Mouse (Mus musculus) ovary, postnatal 14 days (tissue): Measurements from ENCODE around the gene Nhlh1.

Experiments
- DNase-seq: peaks from one replicate; pipeline ENCODE4 v3.0.0; 2022; ENCODE audit warnings: low spot score

The Nhlh1 gene

GRCm38 (mm10) chr1:172053541-172054440, 3.6 kb downstream of the Nhlh1 start:
- no peak for DNase-seq

GRCm38 (mm10) chr1:172052766-172053279, 4.5 kb downstream of the Nhlh1 start:
- DNase-seq = no peak

DNA sequence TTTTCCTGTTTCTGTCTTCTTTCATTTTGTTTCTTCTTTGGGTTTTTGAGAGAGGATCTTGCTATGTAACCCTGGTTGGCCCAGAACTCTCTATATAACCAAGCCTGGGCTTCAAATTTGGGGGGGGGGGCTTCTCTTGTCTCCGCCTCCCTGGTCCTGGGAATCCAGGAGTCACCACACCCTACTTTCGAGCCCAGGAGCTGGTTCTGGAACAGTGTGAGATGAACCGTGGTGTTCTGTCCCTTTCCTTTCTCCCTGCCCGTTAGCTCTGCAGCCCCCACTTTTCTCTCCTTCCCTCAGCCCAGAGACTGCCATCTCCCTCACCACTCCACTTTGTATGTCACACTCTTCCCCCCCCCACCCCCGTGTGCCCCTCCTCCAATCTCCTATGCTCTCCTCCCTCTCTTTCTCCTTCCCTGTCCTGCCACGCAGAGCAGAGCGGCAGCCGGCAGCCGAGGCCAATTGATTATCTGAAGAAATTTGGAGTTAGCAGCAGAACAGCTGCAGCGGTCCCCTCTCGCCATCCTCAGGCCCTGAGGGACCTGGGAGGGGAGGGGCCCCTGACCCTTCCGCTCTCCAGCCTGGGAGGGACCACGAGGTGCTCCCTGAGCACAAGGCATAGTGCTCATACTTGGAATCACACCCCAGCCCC, 8.1 kb downstream of the Nhlh1 start:
- no peak for DNase-seq

GRCm38 (mm10) chr1:172048241-172048734, 9.1 kb downstream of the Nhlh1 start:
- DNase-seq = no peak

DNA sequence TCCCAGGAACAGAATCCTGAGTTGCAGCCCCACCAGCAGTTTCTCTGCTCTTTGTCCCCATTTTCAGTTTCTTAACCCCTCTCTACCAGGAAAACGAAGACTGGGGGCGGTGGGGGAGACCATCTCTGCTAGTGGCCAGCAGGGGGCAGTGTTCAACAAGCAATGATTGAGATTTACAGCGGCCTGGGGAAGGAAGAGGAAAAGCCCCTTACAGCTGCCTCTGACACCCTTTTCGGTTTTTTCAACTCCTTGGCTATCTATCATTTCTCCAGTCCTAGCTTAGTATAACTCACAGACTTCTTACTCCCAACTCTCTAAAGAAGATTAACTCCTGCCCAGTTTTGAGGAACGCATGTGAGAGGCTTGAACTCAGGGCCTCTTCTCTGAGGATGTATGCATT, 10.4 kb downstream of the Nhlh1 start:
- DNase-seq = peak; percentile 60

DNA sequence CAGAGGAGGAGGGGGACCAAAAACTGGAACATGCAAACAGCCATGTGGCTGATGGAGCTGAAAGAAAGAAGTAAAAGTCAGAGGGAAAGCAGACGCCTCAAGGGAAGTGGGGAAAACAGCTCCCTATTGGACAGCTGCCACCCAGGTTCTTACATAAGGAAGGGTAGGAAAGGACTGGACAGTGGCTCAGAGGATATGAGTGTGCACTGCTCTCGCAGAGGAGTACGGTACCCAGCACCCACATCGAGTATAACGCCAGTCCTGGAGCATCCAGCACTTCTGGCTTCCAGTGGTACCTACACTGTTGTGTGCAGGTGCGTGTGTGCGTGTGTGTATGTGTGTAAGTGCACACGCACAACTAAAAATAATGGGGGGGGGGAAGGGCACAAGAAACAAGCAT, 11.0 kb downstream of the Nhlh1 start:
- no peak for DNase-seq

- DNase-seq = no peak
These were observed 27.5 kb downstream of the Nhlh1 start for GRCm38 (mm10) chr1:172029914-172030313.

DNA sequence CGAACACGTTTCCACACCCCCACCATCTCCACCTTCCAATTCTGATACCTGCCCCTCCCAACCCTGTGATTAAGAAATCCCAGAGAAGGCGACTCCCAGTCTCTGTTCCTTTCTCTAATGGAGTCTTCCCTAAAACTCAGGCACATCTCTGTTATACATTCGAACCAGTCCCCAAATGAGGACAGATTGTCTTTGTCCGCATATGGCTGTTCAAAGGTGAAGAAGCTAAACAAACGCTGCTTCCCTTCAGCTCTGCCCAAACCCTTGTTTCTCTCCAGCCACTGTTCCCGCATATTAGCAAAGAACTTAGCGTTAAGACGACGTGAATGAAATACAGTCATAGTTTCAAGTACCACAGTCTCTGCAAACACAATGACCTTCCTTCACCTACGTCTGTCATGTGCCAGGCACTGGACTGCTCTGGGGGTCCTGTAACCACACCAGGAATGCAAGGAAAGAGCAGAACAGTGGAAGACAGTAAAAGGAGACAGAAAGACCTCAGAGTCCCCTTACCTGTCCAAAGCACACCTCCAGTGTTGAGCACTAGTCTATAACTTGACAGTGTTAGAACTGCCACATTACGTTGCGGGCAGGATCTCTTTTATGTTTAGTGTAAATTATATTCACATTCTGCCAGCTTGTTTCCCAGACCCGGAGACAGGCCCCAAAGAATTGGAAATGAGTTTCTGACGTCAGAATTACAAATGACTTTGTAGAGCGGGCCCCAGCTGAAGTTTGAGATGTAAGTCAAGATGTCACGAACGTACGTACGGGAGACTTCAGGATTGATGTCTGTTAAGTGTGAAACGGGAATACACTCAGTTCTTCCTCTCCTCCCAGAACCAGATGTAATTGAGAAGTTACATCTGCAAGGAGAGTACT, 28.7 kb downstream of the Nhlh1 start, which contains the start of gene Vangl2:
Gene Vangl2 (minus strand): TSS at position 51 of the 882 bp plus-strand sequence.
- DNase-seq = no peak

- DNase-seq = no peak
These were observed 29.6 kb downstream of the Nhlh1 start for GRCm38 (mm10) chr1:172027809-172028102.

DNA sequence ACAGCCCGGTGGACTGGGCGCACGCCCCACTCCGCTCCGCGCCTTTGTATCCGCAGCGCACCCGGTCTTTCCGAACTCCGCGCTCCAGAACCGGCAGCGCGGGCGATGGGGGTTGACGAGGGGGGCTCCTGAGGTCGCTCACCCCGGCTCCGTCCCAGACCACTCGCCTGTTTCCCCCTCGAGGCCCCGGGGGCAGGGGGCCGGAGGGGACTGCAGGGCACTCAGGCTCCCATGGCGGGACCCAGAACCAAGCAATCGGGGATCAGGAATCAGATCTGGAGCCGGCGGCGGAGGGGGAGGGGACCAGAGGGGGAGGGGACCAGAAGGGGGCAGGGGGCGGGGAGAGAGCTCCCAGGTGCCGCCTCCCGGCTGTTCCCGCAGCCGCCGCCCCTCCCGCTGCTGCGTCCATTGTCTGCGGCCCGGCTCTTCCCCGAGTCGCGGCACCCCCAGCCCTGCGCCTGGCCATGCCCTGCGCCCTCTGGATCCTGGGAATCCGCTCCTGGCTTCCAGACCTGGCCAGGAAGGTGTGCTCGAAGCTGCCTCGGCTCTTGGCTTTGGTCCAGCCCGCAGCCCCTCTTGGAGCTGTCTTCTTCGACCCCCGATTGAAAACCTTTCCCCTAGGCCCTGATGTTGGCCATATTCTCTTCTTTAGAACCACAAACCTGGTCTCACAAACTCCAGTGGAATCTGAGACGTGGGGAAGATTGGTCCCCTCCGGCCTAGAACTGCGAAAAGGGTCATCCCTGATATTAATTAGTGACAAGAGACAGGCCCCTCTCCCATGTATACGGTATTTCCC, 30.2 kb downstream of the Nhlh1 start:
- DNase-seq = peak; percentile 92

GRCm38 (mm10) chr1:172026201-172026901, 31.0 kb downstream of the Nhlh1 start:
- DNase-seq = no peak

DNA sequence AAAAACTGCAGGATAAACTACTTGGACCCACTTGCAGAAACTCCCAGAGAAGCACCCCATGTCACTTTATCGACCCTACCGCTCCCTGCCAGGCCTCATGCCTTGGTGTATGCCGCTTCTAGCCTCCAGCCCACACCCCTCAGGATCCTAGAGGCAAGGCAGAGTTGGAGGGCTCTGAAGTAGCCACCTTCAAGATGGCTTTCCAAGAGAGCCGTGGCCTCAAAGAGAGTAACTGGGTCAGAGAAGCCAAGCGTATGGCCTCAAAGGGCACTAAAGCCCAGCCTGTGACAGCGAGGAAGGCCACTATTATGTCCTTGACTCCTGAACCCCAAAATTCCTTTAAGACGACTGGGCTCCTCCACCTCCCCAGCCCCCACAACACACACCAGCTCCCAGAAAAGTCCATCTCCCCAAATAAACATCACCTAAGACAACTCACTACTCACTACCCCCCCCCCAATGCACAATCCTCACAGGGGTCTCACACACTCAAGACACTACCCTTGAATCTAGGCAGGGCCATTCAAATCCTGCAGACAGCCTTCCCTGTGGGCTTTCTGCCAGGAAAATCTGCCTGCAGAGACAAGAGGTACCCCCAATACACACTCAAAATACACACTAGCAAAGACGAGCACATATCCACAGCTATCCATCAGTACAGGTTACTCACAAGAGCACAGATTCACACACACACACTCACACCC, 32.0 kb downstream of the Nhlh1 start:
- no peak for DNase-seq

DNA sequence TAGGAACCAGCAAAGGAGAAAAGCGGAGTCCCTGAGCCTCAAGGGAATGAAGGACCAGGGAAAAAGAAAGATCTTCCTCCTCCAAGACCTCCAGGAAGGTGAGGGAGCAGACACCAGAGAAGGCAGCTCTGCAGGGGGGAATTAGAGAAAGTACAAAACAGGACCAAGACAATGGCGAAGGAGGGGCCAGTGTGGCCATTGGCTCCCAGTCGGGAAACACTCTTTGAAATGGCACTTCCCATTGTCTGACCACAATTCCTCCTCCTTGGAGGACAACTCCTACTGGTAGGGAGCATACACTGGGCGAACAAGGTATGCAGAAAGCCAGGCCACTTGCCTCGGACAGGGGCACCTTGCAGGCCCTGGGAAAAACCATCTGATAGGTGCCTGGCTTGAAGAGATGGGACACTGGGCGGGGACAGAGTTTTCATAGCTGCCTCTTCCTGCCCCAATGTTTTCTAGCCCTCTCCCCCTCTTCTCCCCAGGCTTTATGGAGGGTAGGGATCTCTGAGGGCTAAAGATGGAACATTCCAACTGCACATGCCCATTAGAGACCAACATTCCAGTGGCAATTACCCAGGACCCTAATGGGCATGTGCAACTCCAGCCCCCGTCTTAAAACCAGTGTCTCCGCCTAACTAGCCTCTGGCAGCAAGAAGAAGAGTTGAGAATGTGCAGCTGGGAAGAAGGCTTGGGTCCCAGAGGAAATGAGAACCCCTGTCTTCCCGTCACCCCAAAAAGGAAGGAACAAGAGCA, 33.1 kb downstream of the Nhlh1 start:
- DNase-seq = no peak

DNA sequence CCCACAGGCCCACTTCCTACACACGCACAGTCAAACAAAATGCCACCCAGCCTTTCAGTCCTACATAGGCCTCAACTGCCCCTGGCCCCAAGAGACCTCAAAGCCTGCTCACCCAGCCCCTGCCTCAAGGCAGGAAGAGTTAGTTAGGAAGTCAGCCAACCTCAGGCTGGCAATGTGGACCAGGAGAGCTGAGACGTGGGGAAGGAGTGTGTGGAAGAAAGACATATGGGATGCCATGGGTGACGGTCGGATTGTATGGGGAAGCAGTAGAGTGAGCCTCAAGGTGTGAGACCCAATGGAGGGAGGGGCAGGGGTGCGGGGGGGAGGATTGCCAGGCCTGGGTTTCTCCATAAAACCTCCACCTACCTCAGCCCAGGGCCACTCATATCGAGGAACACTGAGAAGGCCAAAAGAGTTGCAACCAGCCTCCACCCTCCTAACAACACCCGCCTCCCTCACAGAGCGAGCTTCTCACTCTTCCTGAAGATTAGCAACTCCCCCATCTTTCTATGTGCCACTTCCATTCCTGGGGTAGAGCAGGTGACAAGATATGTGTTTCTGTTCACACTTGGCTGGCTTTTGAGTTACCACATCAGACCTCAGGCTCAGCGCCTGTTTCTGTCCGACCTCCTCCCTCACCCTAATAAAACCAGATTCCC, 37.4 kb downstream of the Nhlh1 start:
- no peak for DNase-seq

- no peak for DNase-seq
These were observed 38.0 kb downstream of the Nhlh1 start for GRCm38 (mm10) chr1:172019339-172019738.

DNA sequence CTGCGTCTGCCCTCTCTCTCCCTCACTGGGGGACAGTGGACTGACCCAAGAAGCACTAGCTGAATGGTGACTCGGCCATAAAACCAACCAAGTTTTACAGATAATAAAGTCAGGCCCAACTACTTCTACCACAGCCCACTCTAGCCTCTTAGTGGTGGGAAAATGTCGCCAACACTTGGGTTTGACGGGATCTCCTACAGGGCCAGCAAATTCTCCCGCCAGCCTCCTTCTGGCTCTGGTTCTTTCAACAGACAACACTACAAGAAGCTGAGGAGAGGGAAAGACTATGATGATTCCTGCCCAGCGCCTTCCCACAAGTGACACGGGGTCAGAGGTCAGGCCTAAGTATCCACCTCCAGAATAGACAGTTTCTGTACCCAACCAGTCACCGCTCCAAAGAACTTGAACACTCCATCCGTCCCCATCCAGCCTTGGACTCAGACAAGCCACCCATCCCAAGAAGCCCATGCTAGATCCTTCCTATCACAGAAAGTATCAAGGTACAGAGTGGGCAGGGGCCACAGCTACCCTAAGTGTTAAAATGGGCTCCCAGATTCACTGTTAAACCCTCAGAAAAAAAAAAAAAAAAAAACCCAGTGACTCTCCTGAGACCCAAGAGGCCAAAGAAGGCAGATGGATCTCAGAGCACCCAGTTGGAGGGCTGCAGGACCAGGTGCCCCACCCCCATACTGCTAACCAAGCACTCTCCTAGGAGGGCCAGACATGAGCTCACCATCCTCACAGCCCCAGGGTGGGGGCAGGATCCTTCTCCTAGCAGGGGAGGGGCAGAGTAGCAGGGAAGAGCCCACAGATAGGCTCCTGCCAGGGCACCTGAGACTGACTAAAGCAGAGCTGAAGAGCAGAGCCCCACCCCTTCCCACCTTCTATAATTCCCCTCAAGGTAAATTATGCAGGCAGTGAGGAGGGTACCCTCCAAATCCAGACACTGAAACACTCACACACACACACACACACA, 38.7 kb downstream of the Nhlh1 start:
- DNase-seq = no peak

GRCm38 (mm10) chr1:172017517-172018070, 39.8 kb downstream of the Nhlh1 start:
- no peak for DNase-seq
